Mouse (Mus musculus): ENCODE data around the gene Smap2. TPM values are rescaled to one million over a fixed set of nuclear protein-coding genes. Genes with fewer than 3 reads are reported as not detected.

Gene Smap2
- total RNA-seq, 2 experiments from 2014 or later: 42.2 to 42.4 TPM

DNA sequence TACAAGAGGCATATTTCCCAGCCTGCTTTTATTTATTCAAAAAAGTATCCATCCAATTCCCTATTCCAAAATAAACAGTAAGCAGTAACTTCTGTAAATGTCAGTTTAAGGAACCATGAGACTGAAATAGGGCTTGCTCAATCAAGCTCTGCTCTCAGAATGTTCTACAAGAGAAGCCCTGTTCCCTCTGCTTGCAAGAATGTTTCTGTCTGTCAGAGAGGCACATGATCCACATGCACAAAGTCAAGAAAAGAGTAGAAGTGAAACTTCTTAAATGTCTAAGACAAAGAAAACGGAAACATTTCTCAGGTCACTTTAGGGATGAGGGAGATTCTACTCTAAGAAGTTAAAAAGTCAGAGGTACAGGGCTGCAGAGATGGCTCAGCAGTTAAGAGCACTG, 24.0 kb downstream of the Smap2 start:
- no peak for DNase-seq (ENCODE audit: low spot score)
- intact Hi-C loops (cut with DNase I): no loop called here

DNA sequence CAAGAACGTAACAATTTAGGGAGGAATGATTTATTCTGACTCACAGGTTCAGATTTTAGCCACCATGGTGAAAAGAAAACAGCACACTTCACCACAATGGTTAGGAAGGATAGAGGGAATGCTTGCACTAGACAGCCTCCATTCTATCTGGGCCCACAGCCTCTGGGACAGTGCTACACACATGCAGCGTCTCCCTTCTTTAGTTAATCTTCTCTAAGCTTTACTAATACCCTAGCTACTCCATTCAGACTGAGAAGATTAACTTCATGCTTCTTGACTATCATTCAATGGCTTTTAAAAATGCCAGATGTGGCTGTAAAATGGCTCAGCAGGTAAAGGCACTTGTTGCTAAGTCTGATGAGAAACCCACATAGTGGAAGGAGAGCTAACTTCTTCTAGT, 24.8 kb downstream of the Smap2 start:
- no peak for DNase-seq (ENCODE audit: low spot score)
- intact Hi-C loops (cut with DNase I): no loop called here

- intact Hi-C loops (cut with DNase I): loop anchor here (2.0 kb wide), 4 partner anchors 27 to 245 kb away; no protein-coding TSS in a partner anchor
- DNase-seq (ENCODE audit: low spot score): no peak
Measured at GRCm38 (mm10) chr4:120987319-120987718, 29.7 kb downstream of the Smap2 start.

- intact Hi-C loops (cut with DNase I): loop anchor here (2.0 kb wide), 4 partner anchors 28 to 246 kb away; no protein-coding TSS in a partner anchor
- no peak for DNase-seq (ENCODE audit: low spot score)
Measured at GRCm38 (mm10) chr4:120986446-120986845, 30.6 kb downstream of the Smap2 start.

GRCm38 (mm10) chr4:120978221-120978620, 38.8 kb downstream of the Smap2 start:
- intact Hi-C loops (cut with DNase I): no loop called here
- no peak for DNase-seq (ENCODE audit: low spot score)

DNA sequence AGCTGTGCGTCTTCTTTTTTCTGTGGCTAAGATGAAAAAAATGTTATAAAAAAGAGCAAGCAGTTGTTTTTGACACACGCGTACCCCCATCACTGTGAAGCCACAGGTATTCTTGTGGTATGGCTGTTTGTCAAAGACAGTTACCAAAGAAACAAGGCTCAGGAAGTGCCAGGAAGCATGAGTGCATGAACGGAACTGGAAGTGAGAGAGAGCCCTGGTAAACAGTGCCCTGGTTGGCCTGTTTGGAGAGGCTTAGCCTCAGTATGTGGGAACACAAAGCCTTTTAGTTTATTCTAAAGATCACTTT, 41.7 kb downstream of the Smap2 start:
- no peak for DNase-seq (ENCODE audit: low spot score)
- intact Hi-C loops (cut with DNase I): no loop called here

DNA sequence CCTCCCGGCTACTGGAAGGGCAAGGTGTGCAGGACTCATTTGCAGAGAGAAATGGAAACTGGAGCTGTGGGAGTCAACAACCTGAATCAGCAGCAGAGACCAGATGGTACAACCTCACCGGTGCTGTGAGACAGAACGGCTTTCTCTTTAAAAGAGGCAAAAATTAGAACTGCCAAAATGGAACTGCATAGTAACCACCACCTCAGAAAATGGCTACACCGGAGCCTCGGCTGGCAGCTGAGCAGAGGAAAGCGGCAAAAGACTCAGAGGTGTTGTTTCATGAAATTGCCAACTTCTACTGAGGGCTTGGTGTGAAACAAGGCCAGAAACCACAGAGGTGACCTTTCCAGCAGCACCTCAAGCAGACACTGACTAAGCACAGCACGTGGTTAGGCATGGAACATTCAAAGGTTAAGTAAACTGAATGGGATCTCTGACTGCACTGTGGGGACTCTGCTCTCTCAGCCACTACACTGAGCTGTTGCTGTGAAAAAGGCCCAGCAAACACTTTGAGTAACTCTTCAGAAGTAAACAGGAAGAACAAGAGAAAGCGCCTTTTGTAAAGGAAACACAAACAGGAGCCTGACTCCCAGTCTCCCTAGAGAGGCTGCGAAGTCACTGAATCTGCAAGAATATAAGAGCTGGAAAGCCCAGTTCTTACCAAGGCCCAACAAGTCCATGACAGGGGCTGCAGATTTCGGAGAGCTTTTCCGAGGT, 42.2 kb downstream of the Smap2 start:
- DNase-seq (ENCODE audit: low spot score): no peak
- intact Hi-C loops (cut with DNase I): no loop called here

- no peak for DNase-seq (ENCODE audit: low spot score)
- intact Hi-C loops (cut with DNase I): no loop called here
Measured at GRCm38 (mm10) chr4:120971842-120972241, 45.2 kb downstream of the Smap2 start.

GRCm38 (mm10) chr4:120969382-120970146, 47.5 kb downstream of the Smap2 start:
- intact Hi-C loops (cut with DNase I): no loop called here
- no peak for DNase-seq (ENCODE audit: low spot score)

- intact Hi-C loops (cut with DNase I): no loop called here
- no peak for DNase-seq (ENCODE audit: low spot score)
Measured at GRCm38 (mm10) chr4:120968486-120968885, 48.6 kb downstream of the Smap2 start.

DNA sequence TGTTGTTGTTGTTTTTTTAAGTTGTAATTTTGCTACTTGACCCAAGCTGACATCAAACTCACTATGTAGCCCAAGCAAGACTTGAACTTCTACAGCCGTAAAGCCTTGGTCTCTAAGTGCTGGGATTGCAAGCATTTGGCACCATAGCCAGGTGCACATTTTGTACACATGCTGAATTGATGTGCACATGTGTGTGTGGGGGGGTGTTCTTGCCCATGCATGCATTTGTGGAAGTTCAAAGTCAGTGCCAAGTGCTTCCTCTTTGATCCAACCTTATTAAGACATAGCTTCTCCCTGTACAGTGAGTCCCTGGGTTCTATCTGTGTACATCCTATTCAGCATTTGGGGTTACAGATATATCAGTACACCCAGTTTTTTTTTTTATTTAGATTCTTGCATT, 61.5 kb downstream of the Smap2 start:
- no peak for DNase-seq (ENCODE audit: low spot score)
- intact Hi-C loops (cut with DNase I): no loop called here

DNA sequence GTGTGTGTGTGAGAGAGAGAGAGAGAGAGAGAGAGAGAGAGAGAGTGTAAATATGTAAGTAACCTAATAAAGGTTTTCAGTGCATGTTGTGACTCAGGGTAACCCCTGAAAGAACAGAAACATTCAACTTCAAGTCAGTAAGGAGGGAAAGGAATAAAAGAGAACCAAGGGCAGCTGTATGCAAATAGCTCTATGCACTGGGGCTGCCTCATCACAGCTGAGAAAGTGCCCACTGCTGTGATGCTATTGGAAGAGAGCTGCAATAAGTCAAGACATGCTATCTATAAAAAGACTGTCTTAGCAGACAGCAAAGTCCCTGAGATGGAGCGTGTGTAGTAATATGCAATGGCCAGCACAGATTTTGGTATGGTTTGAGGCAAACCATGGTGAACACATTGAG, 63.4 kb downstream of the Smap2 start:
- intact Hi-C loops (cut with DNase I): no loop called here
- no peak for DNase-seq (ENCODE audit: low spot score)

GRCm38 (mm10) chr4:120953038-120953437, 64.0 kb downstream of the Smap2 start:
- intact Hi-C loops (cut with DNase I): no loop called here
- no peak for DNase-seq (ENCODE audit: low spot score)

GRCm38 (mm10) chr4:120952163-120952562, 64.9 kb downstream of the Smap2 start:
- no peak for DNase-seq (ENCODE audit: low spot score)
- intact Hi-C loops (cut with DNase I): no loop called here

- DNase-seq (ENCODE audit: low spot score): peak; percentile 82
- intact Hi-C loops (cut with DNase I): no loop called here
Measured at GRCm38 (mm10) chr4:120951428-120951973, 65.5 kb downstream of the Smap2 start, which contains the start of gene Zfp69. Gene Zfp69 (minus strand): TSS chr4:120951699.

DNA sequence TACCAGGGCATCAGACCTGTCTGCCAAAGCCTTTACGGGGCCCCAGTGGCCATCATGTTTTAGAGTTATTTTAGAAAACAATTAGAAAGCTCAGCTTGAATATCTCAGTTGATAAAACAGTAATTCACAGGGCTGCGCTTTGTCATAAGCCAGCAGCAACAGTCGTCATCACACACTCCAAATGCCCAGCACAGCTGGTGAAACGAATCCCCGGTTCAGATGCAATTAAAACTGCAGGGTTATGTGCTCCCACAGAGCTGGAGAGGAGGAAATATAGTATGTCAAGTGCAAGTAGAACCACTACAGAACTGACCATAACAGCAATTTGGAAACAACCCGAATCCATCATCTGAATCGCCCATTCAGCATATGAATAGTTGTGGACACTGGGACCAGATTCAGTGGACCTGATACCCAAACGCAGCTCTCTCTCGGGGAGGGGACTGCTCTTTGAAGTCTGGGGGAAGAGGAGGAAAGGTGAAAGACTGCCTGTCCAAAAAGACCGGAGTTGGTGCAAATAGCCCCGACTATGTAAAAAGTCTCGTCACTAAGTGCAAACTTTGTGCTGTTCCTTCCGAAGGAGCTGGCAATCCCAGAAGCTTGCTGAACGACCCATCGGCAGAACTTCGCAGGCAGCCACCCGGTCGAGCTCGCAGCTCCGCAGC, 66.2 kb downstream of the Smap2 start:
- no peak for DNase-seq (ENCODE audit: low spot score)
- intact Hi-C loops (cut with DNase I): no loop called here

DNA sequence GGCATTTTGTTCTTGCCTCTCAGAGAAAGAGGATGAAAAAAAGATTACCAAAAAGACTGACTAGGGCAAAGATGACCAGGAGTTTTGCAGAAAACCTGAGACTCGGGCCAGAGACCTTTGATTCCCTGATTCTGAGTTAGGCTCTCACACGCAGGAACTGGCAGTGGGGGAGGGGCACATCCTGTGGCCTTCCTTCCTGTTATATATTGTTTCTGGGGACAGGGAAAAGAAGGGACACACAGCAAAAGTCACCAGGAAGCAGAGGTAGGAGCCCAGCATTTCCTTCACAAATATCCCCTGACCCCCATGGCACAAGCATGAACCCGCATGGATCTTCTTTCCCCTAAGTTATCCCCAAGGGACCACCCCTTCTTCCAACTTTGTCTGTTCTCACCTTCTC, 68.1 kb downstream of the Smap2 start:
- DNase-seq (ENCODE audit: low spot score): no peak
- intact Hi-C loops (cut with DNase I): no loop called here

GRCm38 (mm10) chr4:120935006-120935405, 82.0 kb downstream of the Smap2 start:
- intact Hi-C loops (cut with DNase I): no loop called here

DNA sequence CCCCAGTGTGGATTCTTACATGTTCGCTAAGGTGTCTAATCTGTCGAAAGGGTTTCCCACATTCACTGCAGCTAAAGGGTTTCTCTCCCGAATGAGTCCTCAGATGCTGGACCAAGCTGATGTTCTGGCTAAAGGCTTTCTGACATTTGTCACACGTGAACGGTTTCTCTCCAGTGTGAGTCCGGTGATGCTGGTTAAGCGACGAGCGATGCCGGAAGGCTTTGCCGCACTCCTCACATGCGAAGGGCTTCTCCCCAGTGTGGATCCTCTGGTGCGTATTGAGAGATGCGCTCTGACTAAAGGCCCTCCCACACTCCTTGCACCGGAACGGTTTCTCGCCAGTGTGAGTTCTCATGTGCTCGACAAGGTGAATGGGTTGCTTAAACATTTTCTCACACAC, 86.3 kb downstream of the Smap2 start:
- intact Hi-C loops (cut with DNase I): no loop called here
- DNase-seq (ENCODE audit: low spot score): no peak

More at GRCm38 (mm10) chr4:120935006-120935405, 82.0 kb downstream of the Smap2 start:
- DNase-seq (ENCODE audit: low spot score): no peak

GRCm38 (mm10) chr4:120928686-120929085, 88.4 kb downstream of the Smap2 start:
- DNase-seq (ENCODE audit: low spot score): no peak
- intact Hi-C loops (cut with DNase I): no loop called here

DNA sequence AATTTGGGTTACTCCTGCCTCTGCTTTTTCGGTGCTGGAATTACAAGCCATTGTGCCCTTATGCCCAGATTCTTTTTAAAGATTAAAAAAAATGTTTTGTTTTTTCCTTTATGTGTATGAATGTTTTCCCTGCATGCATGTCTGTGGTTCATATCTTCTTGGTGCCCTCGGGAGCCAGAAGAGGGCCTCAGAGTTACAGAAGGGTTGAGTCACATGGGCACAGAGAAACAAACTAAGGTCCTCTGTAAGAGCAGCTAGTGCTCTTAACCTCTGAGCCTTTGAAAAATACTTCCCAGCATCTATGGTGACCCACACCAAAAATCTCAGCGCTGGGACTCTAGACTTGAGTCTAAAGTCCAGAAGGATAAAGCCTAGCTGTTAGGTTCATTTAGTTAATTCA, 91.7 kb downstream of the Smap2 start:
- no peak for DNase-seq (ENCODE audit: low spot score)
- intact Hi-C loops (cut with DNase I): no loop called here

Data from heart, postnatal 25 days (tissue).